Mouse (Mus musculus) CH12.LX (cell line): ENCODE results near the gene Opn4. TPM values are rescaled to one million over a fixed set of nuclear protein-coding genes. Genes with fewer than 3 reads are reported as not detected.

ENCODE experiments used
- DNase-seq: peaks from one replicate; pipeline ENCODE4 v3.0.0-alpha.2; 2013; ENCODE audit errors: extremely low read depth
- H3K27ac ChIP-seq: 2 replicates; pipeline ENCODE4 v1.5.1; 2012; ENCODE audit warnings: low read depth, mild to moderate bottlenecking, control low read depth, moderate library complexity; ENCODE audit not compliant: insufficient read depth
- H3K27me3 ChIP-seq: replicated peaks from 2 replicates; pipeline ENCODE3; 2012; ENCODE audit warnings: inconsistent platforms
- H3K36me3 ChIP-seq, 2 experiments: replicated peaks in 1 of 2; 2 replicates each; pipeline versions ENCODE3 to v1.6.1; 2012; ENCODE audit warnings: inconsistent platforms in 1 of 2, low read length in 1 of 2, mild to moderate bottlenecking in 1 of 2, mixed read lengths in 1 of 2, moderate library complexity in 1 of 2; ENCODE audit not compliant: control insufficient read depth in 1 of 2, insufficient read depth in 1 of 2
- H3K4me1 ChIP-seq, 2 experiments: 2 replicates each; pipeline ENCODE4 v1.6.1; 2012; ENCODE audit warnings: inconsistent platforms in 1 of 2, moderate library complexity in 1 of 2; ENCODE audit not compliant: insufficient read depth in 2 of 2, control insufficient read depth in 1 of 2
- H3K4me2 ChIP-seq: 2 replicates; pipeline ENCODE4 v1.6.1; 2012; ENCODE audit warnings: low read depth, mild to moderate bottlenecking, control low read depth; ENCODE audit not compliant: poor library complexity, insufficient read depth, severe bottlenecking
- H3K4me3 ChIP-seq, 3 experiments: fragments of 150-350 bp in 1 of 3; sonication (generic) in 1 of 3; replicated peaks in 1 of 3; 2 replicates each; pipeline versions ENCODE3 to v1.5.1; 2011 to 2012; ENCODE audit warnings: low read depth in 2 of 3, low read length in 2 of 3, mild to moderate bottlenecking in 2 of 3, moderate library complexity in 2 of 3, control low read depth in 1 of 3, improper control_type of control experiment in 1 of 3, inconsistent platforms in 1 of 3, mixed read lengths in 1 of 3; ENCODE audit not compliant: poor library complexity in 1 of 3
- H3K79me2 ChIP-seq: replicated peaks from 2 replicates; pipeline ENCODE4 v1.6.1; 2012; ENCODE audit warnings: mild to moderate bottlenecking, moderate library complexity; ENCODE audit not compliant: control insufficient read depth, poor library complexity, insufficient read depth, severe bottlenecking; ENCODE audit errors: extremely low read depth
- H3K9ac ChIP-seq: 2 replicates; pipeline ENCODE4 v1.6.1; 2012; ENCODE audit warnings: low read depth, mild to moderate bottlenecking, control low read depth, moderate library complexity; ENCODE audit not compliant: insufficient read depth
- H3K9me3 ChIP-seq: replicated peaks from 2 replicates; pipeline ENCODE3; 2012; ENCODE audit warnings: low read length, inconsistent platforms, mixed read lengths
- CHD1 ChIP-seq: IDR thresholded peaks from 2 replicates; pipeline ENCODE4 v1.6.1; 2012; ENCODE audit warnings: low read depth, low read length, improper control_type of control experiment, inconsistent platforms
- CHD2 ChIP-seq: IDR thresholded peaks from 2 replicates; pipeline ENCODE4 v1.6.1; 2011; ENCODE audit warnings: low read length, improper control_type of control experiment
- CTCF ChIP-seq, 2 experiments: IDR thresholded peaks in 1 of 2; conservative IDR thresholded peaks in 1 of 2; 2 replicates each; pipeline ENCODE4 v1.5.1; 2011 to 2012; ENCODE audit warnings: low read depth in 2 of 2, low read length in 2 of 2, improper control_type of control experiment in 1 of 2, inconsistent platforms in 1 of 2, mild to moderate bottlenecking in 1 of 2, moderate library complexity in 1 of 2
- EP300 ChIP-seq: IDR thresholded peaks from 2 replicates; pipeline ENCODE4 v1.6.1; 2011; ENCODE audit warnings: low read length, improper control_type of control experiment
- GABPA ChIP-seq: IDR thresholded peaks from 2 replicates; pipeline ENCODE4 v1.6.1; 2012; ENCODE audit warnings: low read depth, low read length, improper control_type of control experiment, inconsistent platforms; ENCODE audit not compliant: insufficient replicate concordance
- HCFC1 ChIP-seq: IDR thresholded peaks from 2 replicates; pipeline ENCODE4 v1.6.1; 2012; ENCODE audit warnings: low read depth, mild to moderate bottlenecking, inconsistent platforms, low read length, improper control_type of control experiment
- IRF4 ChIP-seq: IDR thresholded peaks from 2 replicates; pipeline ENCODE4 v1.6.1; 2014; ENCODE audit warnings: low read depth, mild to moderate bottlenecking, inconsistent platforms, low read length, improper control_type of control experiment
- MAZ ChIP-seq: IDR thresholded peaks from 2 replicates; pipeline ENCODE4 v1.6.1; 2012; ENCODE audit warnings: low read depth, mild to moderate bottlenecking, inconsistent platforms, low read length, improper control_type of control experiment, moderate library complexity
- MEF2A ChIP-seq: IDR thresholded peaks from 2 replicates; pipeline ENCODE4 v1.6.1; 2014; ENCODE audit warnings: low read depth, mild to moderate bottlenecking, inconsistent platforms, low read length, improper control_type of control experiment, borderline replicate concordance
- MXI1 ChIP-seq: IDR thresholded peaks from 2 replicates; pipeline ENCODE4 v1.6.1; 2011; ENCODE audit warnings: mild to moderate bottlenecking, low read depth, low read length, improper control_type of control experiment
- MYC ChIP-seq: IDR thresholded peaks from 2 replicates; pipeline ENCODE4 v1.6.1; 2011; ENCODE audit warnings: low read depth, mild to moderate bottlenecking, improper control_type of control experiment, low read length
- NELFE ChIP-seq: IDR thresholded peaks from 2 replicates; pipeline ENCODE4 v1.6.1; 2011; ENCODE audit warnings: low read depth, low read length, improper control_type of control experiment
- POLR2AphosphoS2 ChIP-seq: IDR thresholded peaks from 2 replicates; pipeline ENCODE4 v1.6.1; 2011; ENCODE audit warnings: low read depth, low read length, improper control_type of control experiment
- RCOR1 ChIP-seq: conservative IDR thresholded peaks from 2 replicates; pipeline ENCODE4 v1.6.1; 2012; ENCODE audit warnings: low read depth, mild to moderate bottlenecking, inconsistent platforms, low read length, improper control_type of control experiment
- SIN3A ChIP-seq: IDR thresholded peaks from 2 replicates; pipeline ENCODE4 v1.6.1; 2012; ENCODE audit warnings: low read length, improper control_type of control experiment, inconsistent platforms
- SMC3 ChIP-seq: IDR thresholded peaks from 2 replicates; pipeline ENCODE4 v1.6.1; 2011; ENCODE audit warnings: low read depth, low read length, improper control_type of control experiment
- TBP ChIP-seq: conservative IDR thresholded peaks from 2 replicates; pipeline ENCODE4 v1.6.1; 2011; ENCODE audit warnings: low read depth, low read length, improper control_type of control experiment
- TCF12 ChIP-seq: IDR thresholded peaks from 2 replicates; pipeline ENCODE4 v1.6.1; 2014; ENCODE audit warnings: low read depth, mild to moderate bottlenecking, inconsistent platforms, low read length, improper control_type of control experiment
- UBTF ChIP-seq: IDR thresholded peaks from 2 replicates; pipeline ENCODE4 v1.6.1; 2012; ENCODE audit warnings: low read depth, mild to moderate bottlenecking, inconsistent platforms, low read length, improper control_type of control experiment, moderate library complexity
- USF1 ChIP-seq: IDR thresholded peaks from 2 replicates; pipeline ENCODE4 v1.6.1; 2014; ENCODE audit warnings: low read depth, mild to moderate bottlenecking, inconsistent platforms, low read length, improper control_type of control experiment
- ZC3H11A ChIP-seq: IDR thresholded peaks from 2 replicates; pipeline ENCODE4 v1.6.1; 2012; ENCODE audit warnings: low read depth, mild to moderate bottlenecking, inconsistent platforms, low read length, improper control_type of control experiment
- dilution Hi-C: fragments of 300-500 bp; cut with MboI; formaldehyde crosslinking; loops from 2 replicates; pipeline ENCODE4 v1.14.3; 2020; ENCODE audit warnings: low sequenced_read_pairs; ENCODE audit not compliant: extremely low pct_unique_long_range_greater_than_20kb, extremely low pct_ligation_motif_present
- in situ Hi-C: fragments of 300-500 bp; cut with MboI; formaldehyde crosslinking; loops from 3 replicates; pipeline ENCODE4 v1.14.3; 2019; ENCODE audit warnings: low sequenced_read_pairs, low pct_ligation_motif_present, low pct_unique_long_range_greater_than_20kb, mixed read lengths
- polyA plus RNA-seq: library from polyadenylated mRNA; unstranded; fragments of >175 nt; gene quantifications from 2 replicates; pipeline ENCODE4 v1.2.1, GENCODE M21; 2012; ENCODE audit warnings: low read depth; ENCODE audit not compliant: insufficient read length
- total RNA-seq, 2 experiments: library from RNA; depleted of rRNA; stranded (reverse); fragments of 300-350 nt in 1 of 2; fragments of >200 nt in 1 of 2; gene quantifications; 2 replicates each; pipeline ENCODE4 v1.2.3; 2012 to 2014

The Opn4 gene
- total and polyA plus RNA-seq, 3 experiments = not detected

DNA sequence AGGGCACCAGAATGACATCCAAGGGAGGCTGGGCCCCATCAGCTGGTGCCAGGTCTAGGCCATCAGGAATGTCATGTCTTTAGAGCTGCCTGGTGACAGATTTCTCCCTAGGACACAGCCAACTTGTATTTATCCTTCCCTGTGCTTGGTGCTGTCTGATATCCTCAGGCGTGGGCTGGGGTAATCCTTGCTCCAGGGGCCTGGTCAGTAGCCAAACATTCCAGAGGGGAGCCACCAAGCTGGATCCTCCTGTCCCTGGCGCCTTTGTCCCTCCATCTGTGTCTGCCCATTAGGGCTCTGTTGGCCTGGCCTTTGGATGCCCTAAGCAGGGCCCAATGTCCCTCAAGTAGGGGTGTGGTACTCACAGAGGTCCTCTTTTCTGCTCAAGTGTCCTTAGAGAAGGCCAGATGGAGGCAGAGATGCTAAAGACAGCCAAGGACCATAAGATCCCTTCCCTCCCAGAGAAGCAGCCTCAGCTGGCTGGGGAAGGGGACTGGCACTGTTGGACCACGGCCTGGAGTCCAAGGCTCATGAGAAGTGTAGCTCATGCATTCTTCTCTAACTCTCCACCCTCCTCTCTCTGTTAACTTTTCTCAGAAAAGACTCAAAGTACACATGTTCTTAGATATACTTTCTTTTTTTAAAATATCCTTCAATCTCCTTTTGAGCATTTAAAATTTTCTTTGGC is 17.1 kb downstream of the Opn4 start:
- Histone ChIP-seq H3K27ac (no peak overlapping the region), H3K9ac (no peak overlapping the region), H3K4me2 (no peak overlapping the region), H3K4me1 (peaks cover 3 to 8% of the 10 kb centered on the region in 2 experiments; a peak in 3 of 4 replicates), H3K4me3 (no peak overlapping the region), H3K9me3 (no peaks in the 10 kb centered on the region), H3K36me3 (no peaks in the 10 kb centered on the region), H3K79me2 (no peaks in the 10 kb centered on the region), H3K27me3 (no peaks in the 10 kb centered on the region)
- no peak for DNase-seq
- dilution Hi-C loops = no loop called here
- TF ChIP-seq MEF2A = no peak
- no peak for TF ChIP-seq UBTF
- TF ChIP-seq CTCF (conservative IDR thresholded peaks at IDR 0.05 in 1 of 2, IDR thresholded peaks at IDR 0.05 in 1 of 2; ENCODE audit: low read depth in 2 of 2, low read length in 2 of 2) = no peak
- TF ChIP-seq RCOR1 = no peak
- no peak for TF ChIP-seq SMC3
- TF ChIP-seq MXI1 = no peak
- TF ChIP-seq NELFE = no peak
- TF ChIP-seq EP300 = no peak
- TF ChIP-seq TBP = no peak
- TF ChIP-seq HCFC1 = no peak
- no peak for TF ChIP-seq MAZ
- no peak for TF ChIP-seq POLR2AphosphoS2
- TF ChIP-seq USF1 = no peak
- no peak for TF ChIP-seq GABPA
- in situ Hi-C loops = no loop called here

DNA sequence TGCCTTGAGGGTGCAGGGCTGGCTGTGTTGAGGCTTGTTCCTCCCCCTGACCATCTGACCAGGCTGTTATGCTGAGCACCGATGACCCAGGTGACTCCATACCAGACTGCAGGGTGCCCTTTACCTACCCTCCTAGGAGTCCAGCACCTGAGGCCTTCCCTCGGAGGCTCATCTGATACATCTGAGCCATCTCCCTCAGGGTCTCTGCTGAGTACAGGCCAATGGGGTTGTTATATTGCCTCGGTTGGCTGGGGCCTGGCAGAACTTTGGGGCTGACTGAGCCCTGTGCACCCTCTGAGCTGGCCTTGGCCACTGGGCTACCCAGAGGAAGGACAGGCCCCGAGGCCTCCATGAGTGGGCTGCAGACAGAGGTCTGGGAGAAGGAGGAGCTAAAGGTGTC is 23.1 kb downstream of the Opn4 start:
- H3K9me3 ChIP-seq = no peaks in the 10 kb centered on the region
- H3K27ac ChIP-seq = no peak overlapping the region
- H3K36me3 ChIP-seq = no peaks in the 10 kb centered on the region
- H3K9ac ChIP-seq = no peak overlapping the region
- DNase-seq = no peak
- H3K79me2 ChIP-seq = no peaks in the 10 kb centered on the region
- no peak for TF ChIP-seq HCFC1
- TF ChIP-seq SIN3A = no peak
- no peak for TF ChIP-seq POLR2AphosphoS2
- TF ChIP-seq IRF4 = no peak
- no peak for TF ChIP-seq CHD1
- no peak for TF ChIP-seq TCF12
- TF ChIP-seq UBTF = no peak
- TF ChIP-seq USF1 = no peak
- TF ChIP-seq CHD2 = no peak
- no peak for TF ChIP-seq MYC
- TF ChIP-seq CTCF (conservative IDR thresholded peaks at IDR 0.05 in 1 of 2, IDR thresholded peaks at IDR 0.05 in 1 of 2; ENCODE audit: low read depth in 2 of 2, low read length in 2 of 2) = no peak
- no peak for TF ChIP-seq EP300
- no peak for TF ChIP-seq ZC3H11A
- no peaks in the 10 kb centered on the region for H3K27me3 ChIP-seq
- peaks cover 6 to 27% of the 10 kb centered on the region in 2 experiments; a peak in 3 of 4 replicates for H3K4me1 ChIP-seq
- dilution Hi-C loops = no loop called here
- in situ Hi-C loops = loop anchor here (10.0 kb wide), 1 partner anchor 492 kb away; the partner anchor contains the start of gene Anxa8
- no peak overlapping the region for H3K4me3 ChIP-seq
- H3K4me2 ChIP-seq = no peak overlapping the region
